Comparison of ENCODE assay signal across 7 mouse cellular contexts in genomic region chr6:128437288-128437687, GRCm38 (mm10). TPM values are rescaled to one million over a fixed set of nuclear protein-coding genes. Genes with fewer than 3 reads are reported as not detected.
DNase-seq lines count a peak whose midpoint lies in the region; ATAC-seq and TF ChIP-seq lines count a peak whose summit lies in the region.

No protein-coding gene starts in this region.

- intact Hi-C loops in left cerebral cortex, postnatal 25 days (cut with DNase I) = no loop called here

- no peak for TF ChIP-seq EP300 in lung, postnatal 0 days (IDR thresholded peaks at IDR 0.05)

- no peaks in the 10 kb centered on the region for H3K9me3 ChIP-seq in lung, postnatal 0 days (ENCODE audit: low read length)
- no peaks in the 10 kb centered on the region for H3K9me3 ChIP-seq in forebrain, embryonic 10.5 days
- no peaks in the 10 kb centered on the region for H3K9me3 ChIP-seq in limb, embryonic 14.5 days (ENCODE audit: control insufficient read depth, low read length)
- no peaks in the 10 kb centered on the region for H3K9me3 ChIP-seq in stomach, embryonic 14.5 days (ENCODE audit: control insufficient read depth, low read depth, low read length)

- peak overlapping the region; percentile 95 for H3K27ac ChIP-seq in lung, postnatal 0 days (ENCODE audit: low read length)
- H3K27ac ChIP-seq in forebrain, embryonic 10.5 days = peak overlapping the region; percentile 99
- H3K27ac ChIP-seq in limb, embryonic 14.5 days (replicated peaks; ENCODE audit: low read depth, low read length) = peak overlapping the region; percentile 92
- H3K27ac ChIP-seq in stomach, embryonic 14.5 days (ENCODE audit: low read length) = peak overlapping the region; percentile 97

- H3K4me1 ChIP-seq in lung, postnatal 0 days (ENCODE audit: insufficient read depth, low read depth, low read length) = peaks cover 12% of the 10 kb centered on the region; the same call in 1 of the 2 replicates
- peaks cover 23% of the 10 kb centered on the region for H3K4me1 ChIP-seq in forebrain, embryonic 10.5 days
- peaks cover 15% of the 10 kb centered on the region for H3K4me1 ChIP-seq in limb, embryonic 14.5 days (ENCODE audit: control insufficient read depth, insufficient read depth, low read length)
- peaks cover 9% of the 10 kb centered on the region for H3K4me1 ChIP-seq in stomach, embryonic 14.5 days (ENCODE audit: control insufficient read depth, insufficient read depth, low read length)

- H3K36me3 ChIP-seq in lung, postnatal 0 days (ENCODE audit: insufficient read depth, low read length) = peaks cover 24% of the 10 kb centered on the region
- H3K36me3 ChIP-seq in forebrain, embryonic 10.5 days (replicated peaks) = peaks cover 46% of the 10 kb centered on the region
- H3K36me3 ChIP-seq in limb, embryonic 14.5 days (ENCODE audit: control insufficient read depth, insufficient read depth, low read length) = peaks cover 42% of the 10 kb centered on the region
- H3K36me3 ChIP-seq in stomach, embryonic 14.5 days (ENCODE audit: control insufficient read depth, insufficient read depth, low read length) = peaks cover 36% of the 10 kb centered on the region

- no peaks in the 10 kb centered on the region for H3K27me3 ChIP-seq in lung, postnatal 0 days (replicated peaks; ENCODE audit: insufficient read depth, low read length)
- peaks cover 17% of the 10 kb centered on the region for H3K27me3 ChIP-seq in forebrain, embryonic 10.5 days (ENCODE audit: poor library complexity, severe bottlenecking)
- H3K27me3 ChIP-seq in limb, embryonic 14.5 days (ENCODE audit: control insufficient read depth, insufficient read depth, low read length) = no peaks in the 10 kb centered on the region
- no peaks in the 10 kb centered on the region for H3K27me3 ChIP-seq in stomach, embryonic 14.5 days (ENCODE audit: control insufficient read depth, insufficient read depth, low read length)

- no peak for TF ChIP-seq CTCF in lung, postnatal 0 days (IDR thresholded peaks at IDR 0.05)

- H3K4me2 ChIP-seq in lung, postnatal 0 days (replicated peaks; ENCODE audit: low read depth, low read length) = peak overlapping the region; percentile 92
- peak overlapping the region; percentile 81 for H3K4me2 ChIP-seq in limb, embryonic 14.5 days (replicated peaks; ENCODE audit: low read depth, low read length, severe bottlenecking)
- H3K4me2 ChIP-seq in stomach, embryonic 14.5 days (replicated peaks; ENCODE audit: low read depth, low read length) = peak overlapping the region; percentile 73

- 7% methylated on average over 10 of the region's 10 CpGs for WGBS in lung, postnatal 0 days
- WGBS in forebrain, embryonic 10.5 days = 7% methylated on average over 10 of the region's 10 CpGs
- WGBS in limb, embryonic 14.5 days = 2% methylated on average over 10 of the region's 10 CpGs
- 3% methylated on average over 10 of the region's 10 CpGs for WGBS in stomach, embryonic 14.5 days

- peak overlapping the region; percentile 80 for H3K9ac ChIP-seq in lung, postnatal 0 days (replicated peaks; ENCODE audit: low read depth)
- peak overlapping the region; percentile 94 for H3K9ac ChIP-seq in limb, embryonic 14.5 days (ENCODE audit: low read depth, low read length, severe bottlenecking)
- peak overlapping the region; percentile 91 for H3K9ac ChIP-seq in stomach, embryonic 14.5 days (replicated peaks; ENCODE audit: low read depth, low read length)

- H3K4me3 ChIP-seq in lung, postnatal 0 days (ENCODE audit: low read depth, low read length) = peak overlapping the region; percentile 87
- H3K4me3 ChIP-seq in forebrain, embryonic 10.5 days = peak overlapping the region; percentile 99
- H3K4me3 ChIP-seq in limb, embryonic 14.5 days (replicated peaks; ENCODE audit: low read length) = peak overlapping the region; percentile 96
- peak overlapping the region; percentile 96 for H3K4me3 ChIP-seq in stomach, embryonic 14.5 days (ENCODE audit: low read depth, low read length)

- ATAC-seq in lung, postnatal 0 days = no peak
- no peak for ATAC-seq in limb, embryonic 14.5 days (ENCODE audit: low FRiP score, low read depth)
- no peak for ATAC-seq in stomach, embryonic 14.5 days (ENCODE audit: insufficient number of reproducible peaks, insufficient read depth, low FRiP score, low read depth)

- no peak for TF ChIP-seq POLR2A in limb, embryonic 14.5 days (IDR thresholded peaks at IDR 0.05; ENCODE audit: borderline replicate concordance, extremely low read depth, insufficient read depth, insufficient read length)

- DNase-seq in lung, postnatal 0 days (ENCODE audit: low spot score) = no peak
- DNase-seq in lung, adult 18-20 months = no peak
- DNase-seq in forebrain, embryonic 10.5 days (ENCODE audit: extremely low spot score, low spot score) = no peak
- no peak for DNase-seq in limb, embryonic 14.5 days (ENCODE audit: low spot score)
- DNase-seq in left cerebral cortex, postnatal 25 days (ENCODE audit: low spot score in 2 of 2) = no peak
- DNase-seq in adrenal gland, adult (ENCODE audit: inconsistent age in 2 of 2, low spot score in 1 of 2) = no peak

RNA-seq across cellular contexts. Expression of gene Fkbp4, which starts 1.2 kb away (rescaled TPM):
- 156 and 165 TPM in 2 replicates for polyA plus RNA-seq in lung, postnatal 0 days (2015; fragmentation: Nextera tagmentation; extraction: Ambion mirVana)
- 821 and 862 TPM in 2 replicates for polyA plus RNA-seq in forebrain, embryonic 10.5 days (2016; fragmentation: Nextera tagmentation; extraction: Ambion mirVana)
- 187 and 227 TPM in 2 replicates for polyA plus RNA-seq in limb, embryonic 14.5 days (2012; rRNA removed)
- polyA plus RNA-seq in limb, embryonic 14.5 days (2014; fragmentation: Nextera tagmentation; extraction: Ambion mirVana) = 297 and 306 TPM in 2 replicates
- 392 and 413 TPM in 2 replicates for polyA plus RNA-seq in stomach, embryonic 14.5 days (2014; fragmentation: Nextera tagmentation; extraction: Ambion mirVana)
- total RNA-seq in left cerebral cortex, postnatal 25 days (2021) = 100 to 1,000 TPM; 117 to 119 TPM

RNA-seq across cellular contexts. Expression of gene Itfg2, which starts 12.6 kb away (rescaled TPM):
- polyA plus RNA-seq in lung, postnatal 0 days (2015; fragmentation: Nextera tagmentation; extraction: Ambion mirVana) = 16.4 and 19.8 TPM in 2 replicates
- polyA plus RNA-seq in forebrain, embryonic 10.5 days (2016; fragmentation: Nextera tagmentation; extraction: Ambion mirVana) = 40.0 and 41.5 TPM in 2 replicates
- 34.5 and 41.5 TPM in 2 replicates for polyA plus RNA-seq in limb, embryonic 14.5 days (2012; rRNA removed)
- 29.0 and 32.1 TPM in 2 replicates for polyA plus RNA-seq in limb, embryonic 14.5 days (2014; fragmentation: Nextera tagmentation; extraction: Ambion mirVana)
- polyA plus RNA-seq in stomach, embryonic 14.5 days (2014; fragmentation: Nextera tagmentation; extraction: Ambion mirVana) = 33.4 and 39.0 TPM in 2 replicates
- total RNA-seq in left cerebral cortex, postnatal 25 days (2021) = 10 to 100 TPM; 25.0 to 30.9 TPM

RNA-seq across cellular contexts. Expression of gene Nrip2, which starts 38.2 kb away (rescaled TPM):
- polyA plus RNA-seq in lung, postnatal 0 days (2015; fragmentation: Nextera tagmentation; extraction: Ambion mirVana) = 1.0 and 1.2 TPM in 2 replicates
- polyA plus RNA-seq in forebrain, embryonic 10.5 days (2016; fragmentation: Nextera tagmentation; extraction: Ambion mirVana) = 2.3 and 2.9 TPM in 2 replicates
- polyA plus RNA-seq in limb, embryonic 14.5 days (2012; rRNA removed) = 5.7 and 6.2 TPM in 2 replicates
- polyA plus RNA-seq in limb, embryonic 14.5 days (2014; fragmentation: Nextera tagmentation; extraction: Ambion mirVana) = 7.0 and 8.3 TPM in 2 replicates
- polyA plus RNA-seq in stomach, embryonic 14.5 days (2014; fragmentation: Nextera tagmentation; extraction: Ambion mirVana) = 5.8 and 7.4 TPM in 2 replicates
- total RNA-seq in left cerebral cortex, postnatal 25 days (2021) = 1 to 10 TPM; 9.9 to 10.0 TPM
